14 mouse cellular contexts compared by ENCODE assay signal in genomic region chr11:88589641-88590040, GRCm38 (mm10).
DNase-seq lines count a peak whose midpoint lies in the region; ATAC-seq lines count a peak whose summit lies in the region.
"Had no signal": no experiment of that assay in that cellular context is flagged by ENCODE, and none has a peak within 500 bp of the region (broad histone marks: within the 10 kb centered on the region; RNA-seq: fewer than 3 reads in every experiment).

No protein-coding gene starts in this region.

- no peaks in the 10 kb centered on the region for H3K27me3 ChIP-seq in forebrain, embryonic 12.5 days
- H3K27me3 ChIP-seq in midbrain, embryonic 10.5 days (ENCODE audit: low read depth, poor library complexity, severe bottlenecking): no peaks in the 10 kb centered on the region
- H3K27me3 ChIP-seq in intestine, embryonic 16.5 days (replicated peaks; ENCODE audit: control insufficient read depth, insufficient read depth, low read length): no peaks in the 10 kb centered on the region
- no peaks in the 10 kb centered on the region for H3K27me3 ChIP-seq in liver, embryonic 12.5 days (replicated peaks)
- H3K27me3 ChIP-seq: intestine, embryonic 15.5 days; liver, embryonic 15.5 days had no signal

- H3K4me3 ChIP-seq in forebrain, embryonic 12.5 days (replicated peaks): no peak overlapping the region
- H3K4me3 ChIP-seq in midbrain, embryonic 10.5 days: no peak overlapping the region
- no peak overlapping the region for H3K4me3 ChIP-seq in intestine, embryonic 16.5 days (ENCODE audit: low read length)
- no peak overlapping the region for H3K4me3 ChIP-seq in liver, embryonic 12.5 days
- H3K4me3 ChIP-seq: erythroblast, embryonic 14.5 days; heart, adult 2 months; intestine, embryonic 15.5 days; liver, embryonic 15.5 days had no signal

- H3K27ac ChIP-seq in forebrain, embryonic 12.5 days: peak overlapping the region; percentile 75
- peak overlapping the region; percentile 94 for H3K27ac ChIP-seq in midbrain, embryonic 10.5 days (replicated peaks)
- H3K27ac ChIP-seq in intestine, embryonic 16.5 days (ENCODE audit: low read length): no peak overlapping the region
- no peak overlapping the region for H3K27ac ChIP-seq in liver, embryonic 12.5 days
- H3K27ac ChIP-seq: heart, adult 2 months; intestine, embryonic 15.5 days; liver, embryonic 15.5 days; stomach, postnatal 0 days had no signal

- no peak overlapping the region for H3K9ac ChIP-seq in forebrain, embryonic 12.5 days
- H3K9ac ChIP-seq in intestine, embryonic 16.5 days (ENCODE audit: low read depth, low read length): no peak overlapping the region
- no peak overlapping the region for H3K9ac ChIP-seq in liver, embryonic 12.5 days
- H3K9ac ChIP-seq: intestine, embryonic 15.5 days; liver, embryonic 15.5 days had no signal

- H3K9me3 ChIP-seq in forebrain, embryonic 12.5 days: no peaks in the 10 kb centered on the region
- no peaks in the 10 kb centered on the region for H3K9me3 ChIP-seq in midbrain, embryonic 10.5 days (replicated peaks)
- no peaks in the 10 kb centered on the region for H3K9me3 ChIP-seq in intestine, embryonic 16.5 days (ENCODE audit: control insufficient read depth, low read length)
- no peaks in the 10 kb centered on the region for H3K9me3 ChIP-seq in liver, embryonic 12.5 days (replicated peaks)
- H3K9me3 ChIP-seq: intestine, embryonic 15.5 days; liver, embryonic 15.5 days had no signal

- DNase-seq in 3134 (ENCODE audit: extremely low read depth, insufficient read length, low spot score): peak; percentile 42
- DNase-seq in NIH3T3 (ENCODE audit: low read depth): peak; percentile 14
- no peak for DNase-seq in midbrain, embryonic 10.5 days (ENCODE audit: low spot score)
- no peak for DNase-seq in layer of hippocampus, postnatal 36 days
- no peak for DNase-seq in lung, postnatal 14 days
- DNase-seq: heart, adult 2 months; right cerebral cortex, postnatal 25 days had no signal

- H3K4me2 ChIP-seq in forebrain, embryonic 12.5 days: no peak overlapping the region
- no peak overlapping the region for H3K4me2 ChIP-seq in intestine, embryonic 16.5 days (ENCODE audit: low read depth, low read length)
- no peak overlapping the region for H3K4me2 ChIP-seq in liver, embryonic 12.5 days
- H3K4me2 ChIP-seq: intestine, embryonic 15.5 days; liver, embryonic 15.5 days had no signal

- peaks cover 80% of the 10 kb centered on the region for H3K4me1 ChIP-seq in forebrain, embryonic 12.5 days
- peaks cover 93% of the 10 kb centered on the region for H3K4me1 ChIP-seq in midbrain, embryonic 10.5 days
- peaks cover 20% of the 10 kb centered on the region for H3K4me1 ChIP-seq in intestine, embryonic 16.5 days (ENCODE audit: control insufficient read depth, insufficient read depth, low read length)
- H3K4me1 ChIP-seq in liver, embryonic 12.5 days: peaks cover 14% of the 10 kb centered on the region

- 87% methylated on average over 6 of the region's 6 CpGs for WGBS in forebrain, embryonic 12.5 days
- 93% methylated on average over 6 of the region's 6 CpGs for WGBS in midbrain, embryonic 10.5 days
- 79% methylated on average over 6 of the region's 6 CpGs for WGBS in intestine, embryonic 16.5 days
- 86% methylated on average over 6 of the region's 6 CpGs for WGBS in liver, embryonic 12.5 days (ENCODE audit: insufficient replicate concordance)

- H3K36me3 ChIP-seq in forebrain, embryonic 12.5 days (replicated peaks): peaks cover 16% of the 10 kb centered on the region; the same call in 1 of the 2 replicates
- peaks cover 40% of the 10 kb centered on the region for H3K36me3 ChIP-seq in midbrain, embryonic 10.5 days
- no peaks in the 10 kb centered on the region for H3K36me3 ChIP-seq in intestine, embryonic 16.5 days (ENCODE audit: control insufficient read depth, insufficient read depth, low read length)
- H3K36me3 ChIP-seq in liver, embryonic 12.5 days: peaks cover 21% of the 10 kb centered on the region; the same call in 1 of the 2 replicates
- H3K36me3 ChIP-seq: intestine, embryonic 15.5 days had no signal

- ATAC-seq in forebrain, embryonic 12.5 days (ENCODE audit: low FRiP score): no peak
- no peak for ATAC-seq in intestine, embryonic 16.5 days
- ATAC-seq in liver, embryonic 12.5 days: no peak
- ATAC-seq: intestine, embryonic 15.5 days had no signal

Comparison
In these comparisons a context has a peak if more than half of its experiments do, and no peak if none do; other contexts are left out.
1. DNase-seq: peak in 3134 (single experiment) and NIH3T3 (single experiment); none in midbrain, embryonic 10.5 days (single experiment), layer of hippocampus, postnatal 36 days (0 of 2) and lung, postnatal 14 days (single experiment).
2. H3K27ac ChIP-seq: peak in forebrain, embryonic 12.5 days (single experiment) and midbrain, embryonic 10.5 days (single experiment); none in intestine, embryonic 16.5 days (single experiment) and liver, embryonic 12.5 days (single experiment).